Mouse (Mus musculus) ES-E14 (cell line): ENCODE results near the gene Pum1. TPM values are rescaled to one million over a fixed set of nuclear protein-coding genes. Genes with fewer than 3 reads are reported as not detected.

Experiments used
- DNase-seq: peaks from one replicate; pipeline ENCODE4 v3.0.0-alpha.2; 2013; ENCODE audit warnings: low read depth, low spot score
- H3K27ac ChIP-seq: 2 replicates; pipeline ENCODE4 v1.5.1; 2012; ENCODE audit warnings: low read depth, mild to moderate bottlenecking, low read length, moderate library complexity, mixed read lengths; ENCODE audit not compliant: poor library complexity, insufficient read depth, severe bottlenecking
- H3K36me3 ChIP-seq: 2 replicates; pipeline ENCODE4 v1.6.1; 2012; ENCODE audit warnings: mild to moderate bottlenecking, low read length, moderate library complexity, mixed read lengths; ENCODE audit not compliant: control insufficient read depth, poor library complexity, insufficient read depth, severe bottlenecking
- H3K4me1 ChIP-seq, 2 experiments: fragments of 150-350 bp in 1 of 2; sonication (generic) in 1 of 2; 2 replicates each; pipeline ENCODE4 v1.6.1; 2012; ENCODE audit warnings: low read length in 2 of 2, mild to moderate bottlenecking in 1 of 2, mixed read lengths in 1 of 2; ENCODE audit not compliant: control insufficient read depth in 2 of 2, insufficient read depth in 2 of 2, poor library complexity in 1 of 2
- H3K4me3 ChIP-seq, 2 experiments: fragments of 150-350 bp in 1 of 2; sonication (generic) in 1 of 2; 2 replicates each; pipeline ENCODE4 v1.5.1; 2012; ENCODE audit warnings: low read length in 2 of 2, low read depth in 1 of 2, mild to moderate bottlenecking in 1 of 2, mixed read lengths in 1 of 2; ENCODE audit not compliant: insufficient read depth in 1 of 2, poor library complexity in 1 of 2, severe bottlenecking in 1 of 2
- H3K9ac ChIP-seq: 2 replicates; pipeline ENCODE4 v1.6.1; 2012; ENCODE audit warnings: low read depth, mild to moderate bottlenecking, low read length, mixed read lengths; ENCODE audit not compliant: poor library complexity, insufficient read depth, severe bottlenecking
- H3K9me3 ChIP-seq: fragments of 150-350 bp; sonication (generic); 2 replicates; pipeline ENCODE4 v1.6.1; 2012; ENCODE audit warnings: low read depth, mild to moderate bottlenecking, low read length; ENCODE audit not compliant: control insufficient read depth, insufficient read depth
- CHD2 ChIP-seq: IDR thresholded peaks from 2 replicates; pipeline ENCODE4 v1.6.1; 2014; ENCODE audit warnings: mild to moderate bottlenecking, low read depth, low read length, inconsistent platforms
- HCFC1 ChIP-seq: IDR thresholded peaks from 2 replicates; pipeline ENCODE4 v1.6.1; 2012; ENCODE audit warnings: low read length, inconsistent platforms, borderline replicate concordance; ENCODE audit not compliant: insufficient read depth
- MAFK ChIP-seq: IDR thresholded peaks from 2 replicates; pipeline ENCODE4 v1.6.1; 2014; ENCODE audit warnings: mild to moderate bottlenecking, low read depth, low read length, inconsistent platforms; ENCODE audit not compliant: insufficient read depth
- ZC3H11A ChIP-seq: IDR thresholded peaks from 2 replicates; pipeline ENCODE4 v1.6.1; 2012; ENCODE audit warnings: low read depth, mild to moderate bottlenecking, inconsistent platforms, low read length, borderline replicate concordance
- ZNF384 ChIP-seq: IDR thresholded peaks from 2 replicates; pipeline ENCODE4 v1.6.1; 2012; ENCODE audit warnings: low read depth, low read length, inconsistent platforms
- in situ Hi-C, 2 experiments: fragments of 600-800 bp; cut with MboI; formaldehyde crosslinking; loops; one replicate each; pipeline ENCODE4 v1.15.1; 2025; ENCODE audit warnings: low sequenced_read_pairs in 2 of 2, inconsistent platforms in 1 of 2; ENCODE audit not compliant: unreplicated experiment in 2 of 2
- total RNA-seq: library from RNA; depleted of rRNA; stranded (reverse); fragments of 300-350 nt; gene quantifications from 2 replicates; pipeline ENCODE4 v1.2.3, GENCODE M21; 2012

Pum1 gene
- total RNA-seq, 1 experiment: 101 TPM

DNA sequence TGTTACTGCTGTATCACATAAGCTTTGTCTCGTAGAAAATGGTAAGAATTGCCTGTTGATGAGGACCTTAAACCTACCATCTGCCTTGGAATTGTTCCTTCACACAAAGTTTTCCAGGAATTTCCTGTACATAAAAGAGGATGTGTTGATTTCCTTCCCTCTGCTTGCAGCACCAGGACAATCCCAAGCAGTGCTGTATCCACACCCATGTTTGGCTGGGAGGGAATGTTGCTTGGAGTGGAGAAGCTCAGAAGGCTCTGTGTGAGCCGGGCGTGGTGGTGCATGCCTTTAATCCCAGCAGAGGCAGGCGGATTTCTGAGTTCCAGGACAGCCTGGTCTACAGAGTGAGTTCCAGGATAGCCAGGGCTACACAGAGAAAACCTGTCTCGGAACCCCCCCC lies 98.7 kb downstream of the Pum1 start:
- no peaks in the 10 kb centered on the region for H3K9me3 ChIP-seq
- no peak overlapping the region for H3K4me3 ChIP-seq
- TF ChIP-seq CHD2 (no peak), MAFK (no peak), ZNF384 (no peak), HCFC1 (no peak), ZC3H11A (no peak)
- H3K27ac ChIP-seq: no peak overlapping the region
- H3K4me1 ChIP-seq: peaks cover 0 to 5% of the 10 kb centered on the region in 2 experiments; a peak in 1 of 4 replicates
- H3K36me3 ChIP-seq: peaks cover 61% of the 10 kb centered on the region
- DNase-seq: no peak
- H3K9ac ChIP-seq: no peak overlapping the region
- in situ Hi-C loops: no loop called here

DNA sequence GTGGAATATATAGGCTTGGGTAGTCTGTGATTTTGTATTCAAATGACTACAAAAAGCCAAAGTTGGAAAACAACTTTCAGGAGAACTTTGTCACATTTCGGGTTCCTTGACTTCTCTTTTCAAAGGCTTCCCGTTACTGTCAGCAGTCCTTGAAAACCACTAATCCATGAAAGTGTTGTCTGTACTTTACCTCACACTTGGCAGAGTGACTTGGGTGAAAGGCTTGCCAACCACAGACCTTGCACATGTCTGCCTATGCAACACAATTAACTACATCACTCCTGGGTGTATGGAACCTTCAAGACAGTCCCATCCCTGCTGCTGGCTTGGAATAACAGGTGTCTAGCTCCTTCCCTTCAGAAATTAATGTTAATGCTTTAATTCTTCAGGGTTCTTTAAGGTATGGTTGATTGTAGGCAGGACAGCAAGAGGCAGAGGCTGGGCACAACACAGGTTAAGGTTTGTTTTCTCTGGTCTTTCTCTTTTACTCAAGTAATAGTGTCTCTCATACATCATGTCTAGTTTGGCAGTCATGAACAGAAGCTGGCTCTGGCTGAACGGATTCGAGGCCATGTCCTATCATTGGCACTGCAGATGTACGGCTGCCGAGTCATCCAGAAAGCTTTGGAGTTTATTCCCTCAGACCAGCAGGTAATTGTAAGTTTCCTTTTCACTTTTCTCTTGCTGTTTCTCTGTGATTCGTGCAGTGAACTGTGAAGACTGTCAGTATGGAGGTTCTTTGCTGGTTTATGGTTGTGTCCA lies 102.5 kb downstream of the Pum1 start:
- Histone ChIP-seq H3K9me3 (no peaks in the 10 kb centered on the region), H3K4me1 (peaks cover 2 to 6% of the 10 kb centered on the region in 2 experiments; a peak in 2 of 4 replicates), H3K27ac (no peak overlapping the region), H3K36me3 (peaks cover 63% of the 10 kb centered on the region), H3K9ac (no peak overlapping the region), H3K4me3 (no peak overlapping the region)
- TF ChIP-seq ZC3H11A (no peak), MAFK (no peak)
- in situ Hi-C loops: no loop called here
- no peak for DNase-seq

GRCm38 (mm10) chr4:130766387-130766786 lies 103.3 kb downstream of the Pum1 start:
- TF ChIP-seq ZC3H11A (no peak), ZNF384 (no peak)
- H3K27ac ChIP-seq: no peak overlapping the region
- H3K9me3 ChIP-seq: no peaks in the 10 kb centered on the region
- peaks cover 2 to 4% of the 10 kb centered on the region in 2 experiments; a peak in 2 of 4 replicates for H3K4me1 ChIP-seq
- no peak overlapping the region for H3K9ac ChIP-seq
- no peak overlapping the region for H3K4me3 ChIP-seq
- no peak for DNase-seq
- in situ Hi-C loops: no loop called here
- peaks cover 63% of the 10 kb centered on the region for H3K36me3 ChIP-seq

DNA sequence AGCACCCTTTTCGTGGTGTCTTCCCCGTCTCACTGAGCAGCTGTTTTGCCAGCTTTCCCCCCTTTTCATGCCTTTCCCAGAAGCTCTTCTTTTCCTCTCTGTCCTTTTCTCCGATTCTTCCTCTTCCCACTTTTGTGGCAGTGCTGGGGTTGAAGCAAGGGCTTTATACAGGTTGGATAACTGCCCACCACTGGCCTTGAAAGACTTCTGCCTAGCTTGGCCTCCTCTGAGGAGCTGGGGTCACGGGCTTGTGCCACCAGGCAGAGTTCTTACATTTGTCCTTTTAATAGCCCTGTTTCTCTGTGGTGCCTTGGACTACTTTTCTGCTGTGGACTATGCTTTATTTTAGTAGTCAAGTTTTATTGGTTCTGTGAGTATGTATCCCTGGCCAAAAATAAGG lies 103.8 kb downstream of the Pum1 start:
- no peak overlapping the region for H3K4me3 ChIP-seq
- TF ChIP-seq ZC3H11A (no peak), CHD2 (no peak), ZNF384 (no peak), HCFC1 (no peak), MAFK (no peak)
- peaks cover 2 to 4% of the 10 kb centered on the region in 2 experiments; a peak in 2 of 4 replicates for H3K4me1 ChIP-seq
- no peak overlapping the region for H3K9ac ChIP-seq
- peaks cover 66% of the 10 kb centered on the region for H3K36me3 ChIP-seq
- in situ Hi-C loops: no loop called here
- no peak overlapping the region for H3K27ac ChIP-seq
- H3K9me3 ChIP-seq: no peaks in the 10 kb centered on the region
- no peak for DNase-seq

DNA sequence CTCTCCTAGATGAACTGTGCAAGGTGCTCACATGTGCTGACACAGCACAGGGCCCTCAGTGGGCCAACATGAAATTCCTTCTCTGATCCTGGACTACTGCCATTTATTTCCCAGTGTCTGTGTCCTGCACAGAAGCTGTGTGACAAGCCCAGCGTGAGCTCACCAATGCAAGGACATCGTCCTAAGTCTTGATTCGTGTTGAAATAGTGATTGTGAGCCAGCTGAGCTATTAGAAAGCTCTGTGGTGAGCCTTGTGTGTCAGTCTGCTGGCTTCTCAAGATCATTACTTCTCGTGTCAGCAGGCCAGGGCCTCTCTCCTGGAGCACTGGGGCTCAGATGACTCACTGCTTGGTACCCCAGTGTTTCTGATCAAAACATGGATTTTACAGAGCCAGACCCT lies 110.8 kb downstream of the Pum1 start:
- DNase-seq: no peak
- Histone ChIP-seq H3K9ac (no peak overlapping the region), H3K4me3 (no peak overlapping the region), H3K4me1 (peaks cover 2 to 7% of the 10 kb centered on the region in 2 experiments; a peak in 1 of 4 replicates), H3K36me3 (peaks cover 50% of the 10 kb centered on the region), H3K9me3 (no peaks in the 10 kb centered on the region), H3K27ac (no peak overlapping the region)
- no peak for TF ChIP-seq HCFC1
- peak; percentile 37; the same call in 1 of the 2 replicates for TF ChIP-seq MAFK
- in situ Hi-C loops: no loop called here
